Mouse (Mus musculus): ENCODE measurements around the gene Igf2bp3.

- no peak for TF ChIP-seq CTCF (IDR thresholded peaks at IDR 0.05; ENCODE audit: low read depth)
- no peak for TF ChIP-seq EP300 (optimal IDR thresholded peaks at IDR 0.05)
These were observed 54.8 kb downstream of the Igf2bp3 start for GRCm38 (mm10) chr6:49159971-49160370.
